Mouse (Mus musculus) heart, postnatal 4 days (tissue): Measurements from ENCODE around the gene Plpp4. TPM values are rescaled to one million over a fixed set of nuclear protein-coding genes. Genes with fewer than 3 reads are reported as not detected.

Experiments
- DNase-seq: peaks from one replicate; pipeline ENCODE4 v3.0.0; 2021
- total RNA-seq, 2 experiments: library from RNA; stranded (reverse); gene quantifications; 2 replicates each; pipeline ENCODE4 v1.2.3; 2021

Gene Plpp4
- total RNA-seq, 2 experiments from 2014 or later: not detected

GRCm38 (mm10) chr7:129303356-129303755 is 46.5 kb downstream of the Plpp4 start:
- no peak for DNase-seq

- peak; percentile 21 for DNase-seq
These were observed 50.4 kb downstream of the Plpp4 start for GRCm38 (mm10) chr7:129307042-129307825.

DNA sequence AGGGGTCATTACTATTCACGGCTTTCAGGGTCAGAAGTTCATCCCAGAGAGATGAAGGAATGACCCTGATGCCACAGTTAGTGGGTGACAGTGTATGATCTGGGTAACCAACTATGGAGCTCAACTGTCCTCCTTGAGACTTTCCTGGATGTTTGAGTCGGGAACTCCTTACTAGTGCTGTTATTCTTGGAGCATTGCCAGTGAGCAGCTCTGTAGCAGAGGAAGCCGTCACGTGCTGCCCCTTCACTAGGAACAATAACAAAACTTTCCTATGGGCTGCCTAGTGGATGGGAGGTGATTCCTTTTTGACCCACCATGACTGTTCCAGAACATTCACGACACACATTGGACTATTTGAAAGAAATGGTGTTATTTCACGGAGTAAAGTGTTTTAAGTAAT is 51.8 kb downstream of the Plpp4 start:
- DNase-seq: peak; percentile 9

- DNase-seq: no peak
These were observed 55.7 kb downstream of the Plpp4 start for GRCm38 (mm10) chr7:129312521-129312920.

- DNase-seq: no peak
These were observed 57.1 kb downstream of the Plpp4 start for GRCm38 (mm10) chr7:129313969-129314368.

DNA sequence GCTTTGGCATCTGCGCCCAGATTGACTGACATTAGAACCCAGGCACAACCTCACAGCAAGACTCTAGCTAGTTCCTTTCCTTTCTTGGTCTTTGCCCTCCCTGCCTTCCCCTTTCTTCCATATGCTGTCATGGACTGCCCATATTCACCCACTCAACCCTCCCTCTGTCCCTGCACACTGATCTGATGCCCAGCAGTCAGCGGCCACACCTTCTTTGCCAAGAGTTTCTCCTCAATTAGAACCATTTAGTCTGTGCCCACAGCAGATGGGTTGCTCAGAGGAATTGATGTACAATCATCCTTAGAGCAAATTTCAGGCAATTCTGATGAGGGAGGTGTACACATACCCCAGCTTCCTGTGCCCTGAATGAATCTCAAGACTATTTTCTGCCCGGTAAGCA is 83.3 kb downstream of the Plpp4 start:
- no peak for DNase-seq

GRCm38 (mm10) chr7:129355561-129355960 is 98.7 kb downstream of the Plpp4 start:
- DNase-seq: no peak

DNA sequence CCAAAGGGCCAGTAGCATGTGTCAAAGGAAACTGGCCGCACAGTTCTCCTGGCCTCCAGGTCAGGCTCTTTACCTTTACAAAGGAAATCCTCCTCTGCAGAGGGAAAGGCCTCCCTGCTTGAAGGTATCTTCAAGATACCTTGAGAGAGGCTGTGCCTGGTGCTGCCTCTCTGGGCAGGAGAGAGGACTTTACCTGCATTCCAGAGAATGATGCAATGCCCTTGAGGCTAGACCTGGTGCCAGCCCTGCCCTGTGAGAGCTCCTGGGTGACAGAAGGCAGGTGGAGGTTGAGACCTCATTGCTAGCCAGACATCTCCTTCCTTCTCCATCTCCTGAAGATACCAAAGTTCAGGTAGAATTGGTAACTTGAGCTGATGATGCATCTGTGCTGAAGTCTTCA is 118.5 kb downstream of the Plpp4 start:
- DNase-seq: no peak

- no peak for DNase-seq
These were observed 128.3 kb downstream of the Plpp4 start for GRCm38 (mm10) chr7:129385149-129385548.

DNA sequence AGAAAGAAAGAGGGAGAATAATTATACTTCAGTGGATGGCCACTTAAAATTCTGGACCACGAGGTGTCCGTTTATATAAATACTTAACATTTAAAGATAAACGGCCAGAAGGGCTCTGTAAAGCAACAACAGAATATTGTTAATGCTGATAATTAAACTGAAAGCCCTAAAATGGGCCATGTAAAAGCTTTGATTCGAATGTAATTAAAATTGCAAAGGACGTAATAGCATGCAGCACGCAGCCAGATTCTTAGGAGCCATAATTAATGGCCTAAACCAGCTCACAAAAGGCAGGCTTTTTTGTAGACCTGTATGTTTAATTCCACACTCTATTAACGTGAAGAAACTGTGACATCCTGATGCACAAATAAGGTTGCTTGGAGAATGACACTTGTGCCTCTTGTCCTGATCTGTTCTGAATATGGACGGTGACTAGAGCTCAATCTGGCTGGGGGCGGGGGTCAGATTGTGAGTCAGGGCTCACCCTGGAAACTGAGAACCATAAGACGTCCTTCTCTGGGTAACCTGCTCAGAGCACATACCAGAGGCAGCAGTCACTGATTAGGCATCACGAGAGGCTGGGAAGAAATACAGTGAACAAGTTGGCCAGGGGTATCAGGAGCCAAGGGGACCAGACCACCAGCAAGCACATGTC is 136.1 kb downstream of the Plpp4 start:
- no peak for DNase-seq

DNA sequence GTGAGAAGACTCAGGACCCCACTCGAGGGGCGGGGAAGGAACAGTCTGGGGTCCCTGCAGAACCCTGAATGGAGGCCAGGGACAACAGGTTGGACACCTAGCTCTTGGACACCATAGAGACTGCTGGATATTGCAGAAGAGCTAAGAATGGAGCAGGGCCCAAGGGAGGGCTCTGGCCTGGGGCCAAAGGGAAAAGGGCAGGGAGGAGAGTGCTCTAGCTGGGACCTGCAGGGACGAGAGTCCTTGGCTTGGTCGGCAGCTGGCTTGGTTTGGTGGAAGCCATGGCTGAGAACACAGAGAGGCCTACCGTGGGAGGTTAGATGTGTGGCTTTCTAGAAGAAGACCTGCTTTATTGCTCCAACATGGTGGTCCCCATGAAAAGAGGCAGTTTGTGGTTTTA is 139.7 kb downstream of the Plpp4 start:
- DNase-seq: no peak

- no peak for DNase-seq
These were observed 142.2 kb downstream of the Plpp4 start for GRCm38 (mm10) chr7:129399071-129399470.

DNA sequence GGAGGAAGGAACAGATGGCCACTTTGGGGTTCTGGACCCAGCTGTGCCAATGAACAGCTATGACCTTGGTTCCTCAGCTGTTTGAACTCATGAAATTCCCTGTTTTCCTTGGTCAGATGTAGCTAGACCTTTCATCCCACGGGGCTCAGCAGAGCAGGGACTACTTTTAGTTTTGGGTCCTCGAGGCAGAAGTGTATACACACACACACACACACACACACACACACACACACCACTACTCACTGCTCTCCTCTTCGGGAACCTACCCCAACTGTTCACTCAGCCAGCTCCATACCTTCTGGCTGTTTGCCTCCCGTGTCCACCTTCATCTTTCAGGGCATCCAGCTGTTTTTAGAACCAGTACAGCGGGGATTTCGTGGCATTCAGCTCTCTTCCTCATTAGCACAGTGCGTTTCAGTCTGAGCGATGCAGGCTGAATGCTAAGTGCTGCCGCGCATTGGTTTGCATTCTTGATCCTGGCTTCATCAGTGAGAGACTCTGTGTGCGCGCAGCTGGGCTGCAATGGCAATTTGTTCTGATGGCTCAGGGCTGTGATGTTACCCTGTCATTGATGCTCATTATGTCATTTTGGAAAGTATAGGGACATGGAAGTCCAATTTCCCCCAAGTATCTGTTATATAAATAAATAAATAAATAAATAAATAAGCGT is 146.0 kb downstream of the Plpp4 start:
- no peak for DNase-seq

GRCm38 (mm10) chr7:129406069-129406468 is 149.2 kb downstream of the Plpp4 start:
- no peak for DNase-seq

- DNase-seq: no peak
These were observed 155.9 kb downstream of the Plpp4 start for GRCm38 (mm10) chr7:129412695-129413094.

- no peak for DNase-seq
These were observed 158.3 kb downstream of the Plpp4 start for GRCm38 (mm10) chr7:129415179-129415578.

DNA sequence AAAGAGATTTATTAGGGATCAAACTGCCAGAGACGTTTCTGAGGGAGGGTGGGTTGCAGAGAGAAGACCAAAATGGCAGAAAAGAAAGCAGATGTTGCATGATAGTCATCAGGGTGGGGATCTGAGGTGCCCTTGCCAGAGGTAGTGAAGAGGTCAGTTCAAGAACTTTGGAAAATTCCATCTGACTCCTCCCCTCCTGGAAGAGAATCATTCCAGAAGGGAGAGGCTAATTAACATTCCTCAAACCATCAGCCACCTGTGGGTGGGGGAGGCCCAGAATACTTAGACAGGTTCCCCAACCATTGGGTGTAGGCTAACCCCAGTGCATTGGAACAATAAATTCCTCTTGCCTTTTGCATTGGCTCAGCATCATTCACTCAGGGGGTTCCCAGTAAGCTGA is 164.3 kb downstream of the Plpp4 start:
- DNase-seq: no peak

DNA sequence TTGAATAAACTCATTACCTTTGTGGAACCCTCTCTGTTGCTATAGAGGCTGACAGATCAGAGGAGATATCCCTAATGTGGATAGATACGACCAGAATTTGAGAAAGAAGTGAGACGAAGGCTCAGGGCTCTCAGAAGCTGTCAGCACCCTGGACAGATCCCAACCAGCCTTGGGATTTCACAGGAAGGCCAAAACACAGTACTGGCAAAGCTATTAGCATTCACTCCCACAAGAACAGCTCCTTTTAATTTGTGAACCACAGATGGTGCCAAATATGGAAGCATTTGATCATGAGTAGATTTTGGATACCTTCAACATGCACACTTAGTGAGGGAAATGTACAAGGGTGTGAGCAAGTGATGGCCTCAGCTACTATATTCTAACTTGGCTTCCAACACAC is 168.7 kb downstream of the Plpp4 start:
- peak; percentile 24 for DNase-seq

GRCm38 (mm10) chr7:129428794-129429193 is 172.0 kb downstream of the Plpp4 start:
- DNase-seq: no peak

GRCm38 (mm10) chr7:129429903-129430302 is 173.1 kb downstream of the Plpp4 start:
- DNase-seq: no peak
